ENCODE assay signal across 25 mouse cellular contexts in the genomic region with DNA sequence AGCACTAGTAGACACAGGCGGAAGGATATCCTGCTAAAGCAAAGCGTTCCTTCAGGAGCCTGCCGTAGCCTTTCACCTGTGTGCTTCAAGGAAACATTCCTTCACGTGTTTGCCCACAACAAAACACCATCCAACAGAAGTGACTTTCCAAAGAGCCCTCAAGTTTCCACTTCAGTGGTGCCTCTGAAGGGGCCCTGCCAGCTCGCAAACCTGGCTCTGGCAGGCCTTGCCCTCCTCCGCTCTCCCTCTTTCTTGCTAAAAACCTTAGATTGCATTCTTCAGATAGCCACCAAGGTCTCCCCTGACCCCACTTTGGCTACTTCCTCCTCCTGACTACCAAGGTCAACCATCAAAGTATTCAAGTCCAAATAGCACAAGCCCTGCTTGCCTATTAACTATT. TPM values are rescaled to one million over a fixed set of nuclear protein-coding genes. Genes with fewer than 3 reads are reported as not detected.
DNase-seq lines count a peak whose midpoint lies in the region; ATAC-seq lines count a peak whose summit lies in the region.
"Had no signal": no experiment of that assay in that cellular context is flagged by ENCODE, and none has a peak within 500 bp of the region (broad histone marks: within the 10 kb centered on the region; RNA-seq: fewer than 3 reads in every experiment).

No protein-coding gene starts in this region.

- no peaks in the 10 kb centered on the region for H3K9me3 ChIP-seq in lung, embryonic 15.5 days
- H3K9me3 ChIP-seq: embryonic facial prominence, embryonic 15.5 days; forebrain, embryonic 10.5 days; G1E; heart, embryonic 15.5 days; hindbrain, embryonic 10.5 days had no signal

- DNase-seq in adrenal gland, adult (ENCODE audit: inconsistent age in 2 of 2, low spot score in 1 of 2) = peak; percentile 22 to 55
- no peak for DNase-seq in adrenal gland, postnatal 10 days
- DNase-seq in lung, postnatal 14 days = peak; percentile 49
- DNase-seq in left cerebral cortex, postnatal 10 days (ENCODE audit: extremely low spot score in 1 of 2, low spot score in 2 of 2) = no peak
- DNase-seq in gastrocnemius, adult 8-10 months (ENCODE audit: low spot score in 2 of 2) = no peak
- DNase-seq: adrenal gland, postnatal 36 days; B cell, adult 2 months; cerebellum, adult 8-10 months; cerebellum, postnatal 14 days; embryo, embryonic 11 days; gastrocnemius, postnatal 10 days; heart, adult 18-20 months; heart, postnatal 14 days had no signal

- peaks cover 18% of the 10 kb centered on the region; the same call in 1 of the 2 replicates for H3K4me1 ChIP-seq in lung, embryonic 15.5 days

- H3K4me3 ChIP-seq in lung, embryonic 15.5 days = no peak overlapping the region
- H3K4me3 ChIP-seq: embryonic facial prominence, embryonic 15.5 days; erythroblast, embryonic 14.5 days; forebrain, embryonic 10.5 days; heart, embryonic 15.5 days; hindbrain, embryonic 10.5 days had no signal

- peak overlapping the region; percentile 61 for H3K27ac ChIP-seq in lung, embryonic 15.5 days
- H3K27ac ChIP-seq: embryonic facial prominence, embryonic 15.5 days; forebrain, embryonic 10.5 days; heart, embryonic 15.5 days; hindbrain, embryonic 10.5 days; hindbrain, embryonic 14.5 days had no signal

- intact Hi-C loops in left cerebral cortex, postnatal 10 days (cut with DNase I) = loop anchor here (5.0 to 10.0 kb wide), 2 partner anchors 69 to 233 kb away; a partner anchor contains a TSS

- 0 out of 2 replicates have a peak, but pooled peaks have one; percentile 19 for ATAC-seq in lung, embryonic 15.5 days (ENCODE audit: borderline replicate concordance, extremely low read depth, low FRiP score, low TSS enrichment)
- no peak for ATAC-seq in megakaryocyte progenitor cell, adult 5-6 weeks (replicated peaks; ENCODE audit: poor library complexity)
- ATAC-seq: CD4-positive, CD25-positive, alpha-beta regulatory T cell, adult 4 months; forebrain, embryonic 14.5 days had no signal

- 58% methylated on average over 6 of the region's 6 CpGs for WGBS in lung, embryonic 15.5 days

- H3K4me2 ChIP-seq in lung, embryonic 15.5 days = no peak overlapping the region
- H3K4me2 ChIP-seq: embryonic facial prominence, embryonic 15.5 days; heart, embryonic 11.5 days; heart, embryonic 15.5 days; hindbrain, embryonic 14.5 days had no signal

- no peaks in the 10 kb centered on the region for H3K36me3 ChIP-seq in lung, embryonic 15.5 days
- H3K36me3 ChIP-seq: embryonic facial prominence, embryonic 15.5 days; forebrain, embryonic 10.5 days; G1E; heart, embryonic 15.5 days; hindbrain, embryonic 10.5 days had no signal

- no peaks in the 10 kb centered on the region for H3K27me3 ChIP-seq in lung, embryonic 15.5 days
- H3K27me3 ChIP-seq: embryonic facial prominence, embryonic 15.5 days; heart, embryonic 15.5 days had no signal

- no peak overlapping the region for H3K9ac ChIP-seq in lung, embryonic 15.5 days
- H3K9ac ChIP-seq: embryonic facial prominence, embryonic 15.5 days; heart, embryonic 15.5 days; hindbrain, embryonic 14.5 days had no signal

RNA-seq across cellular contexts. Expression of a gene that starts 10.3 kb away (rescaled TPM):
- 10 to 100 TPM; 86.7 to 96.5 TPM for total RNA-seq in adrenal gland, postnatal 10 days (2021)
- polyA plus RNA-seq in lung, embryonic 15.5 days (2015; fragmentation: Nextera tagmentation; extraction: Ambion mirVana) = 76.1 and 83.6 TPM in 2 replicates
- total RNA-seq in megakaryocyte progenitor cell, adult 5-6 weeks (2015) = 15.7 and 19.9 TPM in 2 replicates
- total RNA-seq in megakaryocyte progenitor cell, adult 5-6 weeks (2017) = 23.9 and 28.2 TPM in 2 replicates
- total RNA-seq in left cerebral cortex, postnatal 10 days (2021) = 10 to 100 TPM; 79.4 to 82.8 TPM
- 10 to 100 TPM; 71.4 to 91.0 (median 82.6) TPM for total RNA-seq in gastrocnemius, adult 8-10 months (2022)

RNA-seq across cellular contexts. Expression of a gene that starts 40.8 kb away (rescaled TPM):
- 100 to 1,000 TPM; 185 to 250 TPM for total RNA-seq in adrenal gland, postnatal 10 days (2021)
- 47.2 and 54.9 TPM in 2 replicates for polyA plus RNA-seq in lung, embryonic 15.5 days (2015; fragmentation: Nextera tagmentation; extraction: Ambion mirVana)
- 6.1 and 7.6 TPM in 2 replicates for total RNA-seq in megakaryocyte progenitor cell, adult 5-6 weeks (2015)
- 2.7 and 5.6 TPM in 2 replicates for total RNA-seq in megakaryocyte progenitor cell, adult 5-6 weeks (2017)
- total RNA-seq in left cerebral cortex, postnatal 10 days (2021) = 10 to 100 TPM; 19.9 to 21.4 TPM
- total RNA-seq in gastrocnemius, adult 8-10 months (2022) = 10 to 100 TPM; 32.6 to 42.8 (median 39.2) TPM
- polyA plus RNA-seq: CD4-positive, CD25-positive, alpha-beta regulatory T cell, adult 4 months had no signal

RNA-seq across cellular contexts. Expression of a gene that starts 52.1 kb away (rescaled TPM):
- 10 to 100 TPM; 47.0 to 59.8 TPM for total RNA-seq in adrenal gland, postnatal 10 days (2021)
- 105 and 108 TPM in 2 replicates for polyA plus RNA-seq in lung, embryonic 15.5 days (2015; fragmentation: Nextera tagmentation; extraction: Ambion mirVana)
- 40.5 and 42.3 TPM in 2 replicates for total RNA-seq in megakaryocyte progenitor cell, adult 5-6 weeks (2015)
- total RNA-seq in megakaryocyte progenitor cell, adult 5-6 weeks (2017) = 20.3 and 22.9 TPM in 2 replicates
- 10 to 100 TPM; 46.6 to 47.6 TPM for total RNA-seq in left cerebral cortex, postnatal 10 days (2021)
- total RNA-seq in gastrocnemius, adult 8-10 months (2022) = 10 to 100 TPM; 17.0 to 18.5 (median 18.2) TPM

RNA-seq across cellular contexts. Expression of a gene that starts 55.4 kb away (rescaled TPM):
- total RNA-seq in adrenal gland, postnatal 10 days (2021) = 10 to 100 TPM; 29.8 to 48.9 TPM
- 23.6 and 24.5 TPM in 2 replicates for polyA plus RNA-seq in lung, embryonic 15.5 days (2015; fragmentation: Nextera tagmentation; extraction: Ambion mirVana)
- 7.9 and 8.1 TPM in 2 replicates for total RNA-seq in megakaryocyte progenitor cell, adult 5-6 weeks (2015)
- total RNA-seq in megakaryocyte progenitor cell, adult 5-6 weeks (2017) = 27.2 and 30.3 TPM in 2 replicates
- 10 to 100 TPM; 50.4 to 52.0 TPM for total RNA-seq in left cerebral cortex, postnatal 10 days (2021)
- total RNA-seq in gastrocnemius, adult 8-10 months (2022) = 100 to 1,000 TPM; 195 to 259 (median 242) TPM

Comparison
In these comparisons a context has a peak if more than half of its experiments do, and no peak if none do; other contexts are left out.
1. DNase-seq: peak in adrenal gland, adult (2 of 2) and lung, postnatal 14 days (single experiment); none in adrenal gland, postnatal 10 days (single experiment), left cerebral cortex, postnatal 10 days (0 of 2) and gastrocnemius, adult 8-10 months (0 of 2).
2. RNA of a gene that starts 40.8 kb away (total RNA-seq): 185 to 250 TPM in adrenal gland, postnatal 10 days; 32.6 to 42.8 TPM in gastrocnemius, adult 8-10 months, 19.9 to 21.4 TPM in left cerebral cortex, postnatal 10 days and 2.7 to 7.6 TPM in megakaryocyte progenitor cell, adult 5-6 weeks; every median in the first group is over 4 times any median in the second.